Mouse (Mus musculus) limb, embryonic 11.5 days (tissue): Measurements from ENCODE around the gene Ccdc63. TPM values are rescaled to one million over a fixed set of nuclear protein-coding genes. Genes with fewer than 3 reads are reported as not detected.

Source experiments
- ATAC-seq: fragments of 200-750 bp; cut with Nextera tagmentation; 2 replicates; pipeline ENCODE4 v1.8.0; 2017; ENCODE audit warnings: low read depth; ENCODE audit not compliant: insufficient number of reproducible peaks, low FRiP score, low TSS enrichment
- DNase-seq: peaks from one replicate; pipeline ENCODE4 v3.0.0-alpha.2; 2015; ENCODE audit warnings: low spot score
- H3K27ac ChIP-seq: fragments of 300-500 bp; sonication (generic); replicated peaks from 2 replicates; pipeline ENCODE4 v1.5.1; 2014; ENCODE audit warnings: low read depth, mild to moderate bottlenecking, low read length
- H3K27me3 ChIP-seq: fragments of 300-500 bp; sonication (generic); 2 replicates; pipeline ENCODE4 v1.6.1; 2014; ENCODE audit warnings: mild to moderate bottlenecking, low read length, mixed read lengths; ENCODE audit not compliant: control insufficient read depth, insufficient read depth
- H3K36me3 ChIP-seq: fragments of 300-500 bp; sonication (generic); 2 replicates; pipeline ENCODE4 v1.6.1; 2014; ENCODE audit warnings: mild to moderate bottlenecking, low read length, moderate library complexity, mixed read lengths; ENCODE audit not compliant: control insufficient read depth, insufficient read depth
- H3K4me1 ChIP-seq: fragments of 300-500 bp; sonication (generic); 2 replicates; pipeline ENCODE4 v1.6.1; 2014; ENCODE audit warnings: low read length, mixed read lengths; ENCODE audit not compliant: control insufficient read depth, insufficient read depth
- H3K4me2 ChIP-seq: fragments of 300-500 bp; sonication (generic); 2 replicates; pipeline ENCODE4 v1.6.1; 2014; ENCODE audit warnings: low read depth, mild to moderate bottlenecking, moderate library complexity; ENCODE audit not compliant: severe bottlenecking
- H3K4me3 ChIP-seq: fragments of 300-500 bp; sonication (generic); 2 replicates; pipeline ENCODE4 v1.5.1; 2014; ENCODE audit warnings: low read depth, low read length
- H3K9ac ChIP-seq: fragments of 300-500 bp; sonication (generic); 2 replicates; pipeline ENCODE4 v1.6.1; 2014; ENCODE audit warnings: mild to moderate bottlenecking, low read length
- H3K9me3 ChIP-seq: fragments of 300-500 bp; sonication (generic); 2 replicates; pipeline ENCODE4 v1.6.1; 2016; ENCODE audit warnings: low read length; ENCODE audit not compliant: control insufficient read depth
- WGBS: fragments of 180-500 bp; shearing (Covaris S2); extraction: QIAGEN DNeasy Blood & Tissue Kit; methylation state at CpG from one replicate; pipeline ENCODE4 v1.1.7; 2014; 5-methylcytosine and 5-hydroxymethylcytosine counted together
- polyA plus RNA-seq: library from polyadenylated mRNA; unstranded; fragments of >200 nt; fragmentation: Nextera tagmentation; extraction: Ambion mirVana; gene quantifications from 2 replicates; pipeline ENCODE4 v1.2.1, GENCODE M21; 2014

The Ccdc63 gene
- polyA plus RNA-seq, 1 experiment from 2014 or later = not detected

GRCm38 (mm10) chr5:122168344-122169069 is 27.9 kb upstream of the Ccdc63 start:
- no peak overlapping the region for H3K9ac ChIP-seq
- H3K4me2 ChIP-seq = no peak overlapping the region
- peaks cover 47% of the 10 kb centered on the region for H3K36me3 ChIP-seq
- DNase-seq = no peak
- H3K27me3 ChIP-seq = no peaks in the 10 kb centered on the region
- ATAC-seq = no peak
- H3K4me1 ChIP-seq = no peaks in the 10 kb centered on the region
- WGBS = 94% methylated on average over 13 of the region's 14 CpGs
- no peaks in the 10 kb centered on the region for H3K9me3 ChIP-seq
- no peak overlapping the region for H3K27ac ChIP-seq
- H3K4me3 ChIP-seq = no peak overlapping the region

- Histone ChIP-seq H3K27ac (no peak overlapping the region), H3K27me3 (no peaks in the 10 kb centered on the region), H3K9me3 (no peaks in the 10 kb centered on the region), H3K9ac (no peak overlapping the region), H3K4me2 (no peak overlapping the region), H3K4me1 (peaks cover 2% of the 10 kb centered on the region), H3K4me3 (no peak overlapping the region), H3K36me3 (peaks cover 42% of the 10 kb centered on the region)
- WGBS = 88% methylated on average over 8 of the region's 8 CpGs
- DNase-seq (no peak), ATAC-seq (no peak)
These were observed 26.1 kb upstream of the Ccdc63 start for GRCm38 (mm10) chr5:122166636-122167161.

GRCm38 (mm10) chr5:122165233-122165915 is 24.8 kb upstream of the Ccdc63 start:
- ATAC-seq = no peak
- H3K4me3 ChIP-seq = no peak overlapping the region
- no peak overlapping the region for H3K4me2 ChIP-seq
- H3K27ac ChIP-seq = no peak overlapping the region
- H3K9ac ChIP-seq = no peak overlapping the region
- no peaks in the 10 kb centered on the region for H3K27me3 ChIP-seq
- H3K9me3 ChIP-seq = no peaks in the 10 kb centered on the region
- DNase-seq = no peak
- peaks cover 31% of the 10 kb centered on the region for H3K36me3 ChIP-seq
- H3K4me1 ChIP-seq = peaks cover 7% of the 10 kb centered on the region
- 61% methylated on average over 6 of the region's 6 CpGs for WGBS

GRCm38 (mm10) chr5:122164011-122164410 is 23.4 kb upstream of the Ccdc63 start:
- no peak overlapping the region for H3K9ac ChIP-seq
- peaks cover 14% of the 10 kb centered on the region for H3K4me1 ChIP-seq
- ATAC-seq = no peak
- 78% methylated on average over 3 of the region's 3 CpGs for WGBS
- no peak for DNase-seq
- H3K4me3 ChIP-seq = no peak overlapping the region
- no peak overlapping the region for H3K4me2 ChIP-seq
- H3K36me3 ChIP-seq = peaks cover 26% of the 10 kb centered on the region
- H3K27me3 ChIP-seq = no peaks in the 10 kb centered on the region
- H3K27ac ChIP-seq = no peak overlapping the region
- no peaks in the 10 kb centered on the region for H3K9me3 ChIP-seq

GRCm38 (mm10) chr5:122163194-122163593 is 22.6 kb upstream of the Ccdc63 start:
- WGBS = 74% methylated on average over 6 of the region's 6 CpGs
- DNase-seq = no peak
- Histone ChIP-seq H3K4me2 (no peak overlapping the region), H3K4me3 (no peak overlapping the region), H3K9ac (no peak overlapping the region), H3K36me3 (peaks cover 25% of the 10 kb centered on the region), H3K27me3 (no peaks in the 10 kb centered on the region), H3K27ac (no peak overlapping the region), H3K9me3 (no peaks in the 10 kb centered on the region), H3K4me1 (peaks cover 14% of the 10 kb centered on the region)
- no peak for ATAC-seq

GRCm38 (mm10) chr5:122158557-122159515 is 18.2 kb upstream of the Ccdc63 start:
- Histone ChIP-seq H3K9me3 (no peaks in the 10 kb centered on the region), H3K4me2 (peak overlapping the region; percentile 69), H3K9ac (peak overlapping the region; percentile 90), H3K36me3 (peaks cover 11% of the 10 kb centered on the region), H3K4me3 (peak overlapping the region; percentile 90), H3K27ac (peak overlapping the region; percentile 55), H3K4me1 (peaks cover 14% of the 10 kb centered on the region), H3K27me3 (no peaks in the 10 kb centered on the region)
- ATAC-seq (no peak), DNase-seq (peak; percentile 42)
- WGBS = 3% methylated on average over 42 of the region's 42 CpGs

GRCm38 (mm10) chr5:122157827-122158381 is 17.3 kb upstream of the Ccdc63 start, which contains the start of gene Ppp1cc:
TSS of gene Ppp1cc (plus strand) at chr5:122158278.
- Histone ChIP-seq H3K27ac (peak within 1 kb of the TSS; percentile 55), H3K4me3 (peak within 1 kb of the TSS; percentile 90), H3K36me3 (peaks cover 11% of the 10 kb centered on the region; the same call in 1 of the 2 replicates), H3K27me3 (no peaks in the 10 kb centered on the region), H3K9ac (peak within 1 kb of the TSS; percentile 90), H3K9me3 (no peaks in the 10 kb centered on the region), H3K4me1 (peaks cover 14% of the 10 kb centered on the region), H3K4me2 (peak within 1 kb of the TSS; percentile 69)
- under 1% methylated on average over 48 of the region's 54 CpGs for WGBS
- peak; percentile 99 for DNase-seq
- peak; percentile 88 for ATAC-seq
